12 mouse cellular contexts compared by ENCODE assay signal in the genomic region with DNA sequence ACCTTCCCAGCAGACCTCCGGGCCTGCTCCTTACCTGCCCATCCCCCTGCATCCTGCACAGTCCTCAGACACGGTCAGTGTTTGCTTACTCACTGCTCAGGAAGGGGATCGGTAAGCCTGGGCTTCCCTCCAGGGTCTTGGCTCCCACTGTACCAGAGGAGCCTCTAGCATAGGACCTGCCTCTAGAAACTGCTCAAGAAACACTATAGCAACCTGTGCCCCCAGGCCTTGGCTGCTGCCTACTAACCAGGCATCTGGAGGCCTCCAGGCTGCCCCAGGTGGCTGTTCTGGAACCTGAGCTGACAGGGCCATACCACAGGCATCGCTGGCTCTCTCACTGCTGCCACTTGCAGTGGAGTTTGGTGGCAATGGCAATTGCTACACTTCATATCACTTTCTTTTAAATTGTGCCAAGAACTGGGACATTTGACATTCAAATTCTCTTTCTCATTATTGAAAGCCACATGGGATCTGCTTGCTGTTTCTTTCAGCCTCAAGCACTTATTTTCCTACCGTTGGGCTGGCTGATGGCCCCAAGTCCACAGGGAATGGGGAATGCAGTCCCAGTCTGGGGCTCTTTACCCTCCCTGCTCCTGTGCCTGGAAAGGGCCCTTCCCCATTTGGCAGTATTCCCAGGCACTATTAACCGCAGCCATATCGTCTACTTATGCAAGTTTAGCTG. TPM values are rescaled to one million over a fixed set of nuclear protein-coding genes. Genes with fewer than 3 reads are reported as not detected.
DNase-seq lines count a peak whose midpoint lies in the region; ATAC-seq lines count a peak whose summit lies in the region.
"Had no signal": no experiment of that assay in that cellular context is flagged by ENCODE, and none has a peak within 500 bp of the region (broad histone marks: within the 10 kb centered on the region; RNA-seq: fewer than 3 reads in every experiment).

No protein-coding gene starts in this region.

- DNase-seq in kidney, postnatal 10 days = peak; percentile 43
- no peak for DNase-seq in kidney, postnatal 36 days
- DNase-seq in brain, adult 2 months (ENCODE audit: low read depth, low spot score) = peak; percentile 47
- DNase-seq in gastrocnemius, postnatal 36 days = no peak
- DNase-seq in adrenal gland, postnatal 4 days (ENCODE audit: low spot score in 2 of 2) = no peak
- DNase-seq in cerebellum, adult 11-12 months = no peak
- DNase-seq: cerebellum, adult 18-20 months; lung, postnatal 14 days; right cerebral cortex, adult 18-20 months; thymus, postnatal 36 days had no signal

- ATAC-seq in forebrain, embryonic 12.5 days (ENCODE audit: low FRiP score) = no peak
- 0 out of 2 replicates have a peak, but pooled peaks have one; percentile 27 for ATAC-seq in midbrain, embryonic 12.5 days (ENCODE audit: low FRiP score, low read depth)

- H3K9me3 ChIP-seq in forebrain, embryonic 12.5 days = no peaks in the 10 kb centered on the region
- H3K9me3 ChIP-seq in midbrain, embryonic 12.5 days = no peaks in the 10 kb centered on the region

- H3K27me3 ChIP-seq in forebrain, embryonic 12.5 days = no peaks in the 10 kb centered on the region
- H3K27me3 ChIP-seq in midbrain, embryonic 12.5 days = no peaks in the 10 kb centered on the region

- intact Hi-C loops in gastrocnemius, postnatal 36 days (cut with DNase I) = no loop called here

- no peaks in the 10 kb centered on the region for H3K36me3 ChIP-seq in forebrain, embryonic 12.5 days (replicated peaks)
- no peaks in the 10 kb centered on the region for H3K36me3 ChIP-seq in midbrain, embryonic 12.5 days

- peaks cover 27% of the 10 kb centered on the region for H3K4me1 ChIP-seq in forebrain, embryonic 12.5 days
- peaks cover 26% of the 10 kb centered on the region for H3K4me1 ChIP-seq in midbrain, embryonic 12.5 days

- no peak overlapping the region for H3K4me2 ChIP-seq in forebrain, embryonic 12.5 days
- H3K4me2 ChIP-seq in midbrain, embryonic 12.5 days (replicated peaks) = no peak overlapping the region

- WGBS in forebrain, embryonic 12.5 days = 60% methylated on average over 7 of the region's 7 CpGs
- WGBS in midbrain, embryonic 12.5 days = 66% methylated on average over 7 of the region's 7 CpGs

- peak overlapping the region; percentile 53; the same call in 1 of the 2 replicates for H3K27ac ChIP-seq in forebrain, embryonic 12.5 days
- no peak overlapping the region for H3K27ac ChIP-seq in midbrain, embryonic 12.5 days (replicated peaks)

- H3K9ac ChIP-seq in forebrain, embryonic 12.5 days = no peak overlapping the region
- no peak overlapping the region for H3K9ac ChIP-seq in midbrain, embryonic 12.5 days (replicated peaks)

- H3K4me3 ChIP-seq in forebrain, embryonic 12.5 days (replicated peaks) = no peak overlapping the region
- H3K4me3 ChIP-seq in midbrain, embryonic 12.5 days = no peak overlapping the region

RNA-seq across cellular contexts. Expression of a gene that starts 38.8 kb away (rescaled TPM):
- 273 and 274 TPM in 2 replicates for polyA plus RNA-seq in forebrain, embryonic 12.5 days (2016; fragmentation: Nextera tagmentation; extraction: Ambion mirVana)
- 221 and 240 TPM in 2 replicates for polyA plus RNA-seq in midbrain, embryonic 12.5 days (2016; fragmentation: Nextera tagmentation; extraction: Ambion mirVana)
- 10 to 100 TPM in 1 of 2 experiments, 1 to 10 TPM in 1; 9.6 to 13.1 TPM for total RNA-seq in gastrocnemius, postnatal 36 days (2021)
- 100 to 1,000 TPM; 399 to 408 TPM for total RNA-seq in adrenal gland, postnatal 4 days (2021)

RNA-seq across cellular contexts. Expression of a gene that starts 39.1 kb away (rescaled TPM):
- 25.8 and 29.0 TPM in 2 replicates for polyA plus RNA-seq in forebrain, embryonic 12.5 days (2016; fragmentation: Nextera tagmentation; extraction: Ambion mirVana)
- 25.3 and 26.9 TPM in 2 replicates for polyA plus RNA-seq in midbrain, embryonic 12.5 days (2016; fragmentation: Nextera tagmentation; extraction: Ambion mirVana)
- total RNA-seq in gastrocnemius, postnatal 36 days (2021) = 10 to 100 TPM in 1 of 2 experiments, 1 to 10 TPM in 1; 6.6 to 11.7 TPM
- total RNA-seq in adrenal gland, postnatal 4 days (2021) = 100 to 1,000 TPM; 197 to 224 TPM

Comparison
In these comparisons a context has a peak if more than half of its experiments do, and no peak if none do; other contexts are left out.
1. DNase-seq: peak in kidney, postnatal 10 days (single experiment) and brain, adult 2 months (single experiment); none in kidney, postnatal 36 days (0 of 2), gastrocnemius, postnatal 36 days (0 of 2), adrenal gland, postnatal 4 days (0 of 2) and cerebellum, adult 11-12 months (single experiment).
2. RNA of a gene that starts 38.8 kb away (total RNA-seq): 399 to 408 TPM in adrenal gland, postnatal 4 days; 9.6 to 13.1 TPM in gastrocnemius, postnatal 36 days; every median in the first group is over 10 times any median in the second.
3. RNA of a gene that starts 39.1 kb away (total RNA-seq): 197 to 224 TPM in adrenal gland, postnatal 4 days; 6.6 to 11.7 TPM in gastrocnemius, postnatal 36 days; every median in the first group is over 10 times any median in the second.